9 mouse cellular contexts compared by ENCODE assay signal in genomic region chr13:56554409-56554808, GRCm38 (mm10). TPM values are rescaled to one million over a fixed set of nuclear protein-coding genes. Genes with fewer than 3 reads are reported as not detected.
A peak's percentile ranks its signal among the peaks of the same experiment; 100 is the strongest.
DNase-seq lines count a peak whose midpoint lies in the region; ATAC-seq and TF ChIP-seq lines count a peak whose summit lies in the region.
"Had no signal": no experiment of that assay in that cellular context is flagged by ENCODE, and none has a peak within 500 bp of the region (broad histone marks: within the 10 kb centered on the region; RNA-seq: fewer than 3 reads in every experiment).

No protein-coding gene starts in this region.

- H3K4me3 ChIP-seq in heart, adult 2 months = no peak overlapping the region
- no peak overlapping the region for H3K4me3 ChIP-seq in hindbrain, embryonic 16.5 days (ENCODE audit: low read length)
- H3K4me3 ChIP-seq in midbrain, embryonic 12.5 days = no peak overlapping the region

- peak; percentile 35 for TF ChIP-seq CTCF in heart, adult 2 months (IDR thresholded peaks at IDR 0.05)

- ATAC-seq in hindbrain, embryonic 16.5 days = peak; percentile 76; the same call in 1 of the 2 replicates
- ATAC-seq in midbrain, embryonic 12.5 days (ENCODE audit: low FRiP score, low read depth) = peak; percentile 65

- H3K9me3 ChIP-seq in hindbrain, embryonic 16.5 days (ENCODE audit: control insufficient read depth, low read length) = no peaks in the 10 kb centered on the region
- no peaks in the 10 kb centered on the region for H3K9me3 ChIP-seq in midbrain, embryonic 12.5 days

- no peaks in the 10 kb centered on the region for H3K79me2 ChIP-seq in heart, adult 2 months (replicated peaks; ENCODE audit: control insufficient read depth, insufficient read depth, low read length)

- no peak for TF ChIP-seq POLR2A in heart, adult 2 months (IDR thresholded peaks at IDR 0.05; ENCODE audit: insufficient read depth, low read depth, low read length)

- 46% methylated on average over 2 of the region's 2 CpGs for WGBS in heart, adult 2 months
- WGBS in hindbrain, embryonic 16.5 days = 3% methylated on average over 2 of the region's 2 CpGs
- 0% methylated on average over 2 of the region's 2 CpGs for WGBS in midbrain, embryonic 12.5 days

- TF ChIP-seq EP300 in heart, adult 2 months (IDR thresholded peaks at IDR 0.05; ENCODE audit: insufficient read depth, low read depth, low read length) = no peak

- H3K4me2 ChIP-seq in hindbrain, embryonic 16.5 days (ENCODE audit: low read length) = no peak overlapping the region
- no peak overlapping the region for H3K4me2 ChIP-seq in midbrain, embryonic 12.5 days (replicated peaks)

- DNase-seq in heart, adult 2 months = no peak
- DNase-seq in heart, adult 11 months = no peak
- DNase-seq in CD4-positive, CD25-positive, alpha-beta regulatory T cell, adult 2 months (ENCODE audit: low read depth, low spot score) = peak; percentile 66
- DNase-seq in embryo, embryonic 10.5 days (ENCODE audit: low spot score) = peak; percentile 85
- DNase-seq in thymus, postnatal 14 days = peak; percentile 64
- no peak for DNase-seq in spleen, postnatal 36 days (ENCODE audit: low spot score in 2 of 2)

- H3K9ac ChIP-seq in heart, adult 2 months (ENCODE audit: low read depth, low read length) = no peak overlapping the region
- H3K9ac ChIP-seq in hindbrain, embryonic 16.5 days (ENCODE audit: low read depth, low read length) = no peak overlapping the region
- no peak overlapping the region for H3K9ac ChIP-seq in midbrain, embryonic 12.5 days (replicated peaks)

- intact Hi-C loops in heart, adult 2 months (cut with DNase I) = loop anchor here (2.0 kb wide), 1 partner anchor 180 kb away; no protein-coding TSS in a partner anchor

- H3K36me3 ChIP-seq in heart, adult 2 months (ENCODE audit: control insufficient read depth, insufficient read depth, low read length) = no peaks in the 10 kb centered on the region
- no peaks in the 10 kb centered on the region for H3K36me3 ChIP-seq in hindbrain, embryonic 16.5 days (ENCODE audit: control insufficient read depth, insufficient read depth, low read length)
- H3K36me3 ChIP-seq in midbrain, embryonic 12.5 days = no peaks in the 10 kb centered on the region

- peaks cover 3% of the 10 kb centered on the region for H3K4me1 ChIP-seq in heart, adult 2 months (ENCODE audit: control insufficient read depth, insufficient read depth, low read length)
- no peaks in the 10 kb centered on the region for H3K4me1 ChIP-seq in hindbrain, embryonic 16.5 days (ENCODE audit: control insufficient read depth, insufficient read depth, low read depth, low read length)
- peaks cover 13% of the 10 kb centered on the region for H3K4me1 ChIP-seq in midbrain, embryonic 12.5 days

- no peak overlapping the region for H3K27ac ChIP-seq in heart, adult 2 months
- H3K27ac ChIP-seq in hindbrain, embryonic 16.5 days (ENCODE audit: low read depth, low read length) = no peak overlapping the region
- no peak overlapping the region for H3K27ac ChIP-seq in midbrain, embryonic 12.5 days (replicated peaks)

- H3K27me3 ChIP-seq in heart, adult 2 months (ENCODE audit: control insufficient read depth, insufficient read depth, low read length) = no peaks in the 10 kb centered on the region
- no peaks in the 10 kb centered on the region for H3K27me3 ChIP-seq in hindbrain, embryonic 16.5 days (replicated peaks; ENCODE audit: control insufficient read depth, insufficient read depth, low read length)
- H3K27me3 ChIP-seq in midbrain, embryonic 12.5 days = no peaks in the 10 kb centered on the region

RNA-seq across cellular contexts. Expression of gene Lect2, which starts 6.1 kb away (rescaled TPM):
- total RNA-seq in heart, adult 2 months (2021) = not detected
- polyA plus RNA-seq in heart, adult 2 months (2012; rRNA removed) = not detected in 2 replicates
- polyA plus RNA-seq in hindbrain, embryonic 16.5 days (2015; fragmentation: Nextera tagmentation; extraction: Ambion mirVana) = not detected in 2 replicates
- not detected in 2 replicates for polyA plus RNA-seq in midbrain, embryonic 12.5 days (2016; fragmentation: Nextera tagmentation; extraction: Ambion mirVana)
- total RNA-seq: layer of hippocampus, postnatal 14 days had no signal

RNA-seq across cellular contexts. Expression of gene Fbxl21, which starts 32.1 kb away (rescaled TPM):
- under 1 TPM; 0.68 to 0.97 TPM for total RNA-seq in heart, adult 2 months (2021)
- polyA plus RNA-seq in heart, adult 2 months (2012; rRNA removed) = 0.29 and 0.31 TPM in 2 replicates
- 2.9 and 4.6 TPM in 2 replicates for polyA plus RNA-seq in hindbrain, embryonic 16.5 days (2015; fragmentation: Nextera tagmentation; extraction: Ambion mirVana)
- polyA plus RNA-seq in midbrain, embryonic 12.5 days (2016; fragmentation: Nextera tagmentation; extraction: Ambion mirVana) = 2.4 TPM in 2 replicates

RNA-seq across cellular contexts. Expression of gene Tgfbi, which starts 54.9 kb away (rescaled TPM):
- total RNA-seq in heart, adult 2 months (2021) = 10 to 100 TPM; 19.7 to 20.9 TPM
- 22.1 and 22.2 TPM in 2 replicates for polyA plus RNA-seq in heart, adult 2 months (2012; rRNA removed)
- polyA plus RNA-seq in hindbrain, embryonic 16.5 days (2015; fragmentation: Nextera tagmentation; extraction: Ambion mirVana) = 6.3 and 7.9 TPM in 2 replicates
- polyA plus RNA-seq in midbrain, embryonic 12.5 days (2016; fragmentation: Nextera tagmentation; extraction: Ambion mirVana) = 15.3 and 27.3 TPM in 2 replicates

Comparison
In these comparisons a context has a peak if more than half of its experiments do, and no peak if none do; other contexts are left out.
1. DNase-seq: peak in CD4-positive, CD25-positive, alpha-beta regulatory T cell, adult 2 months (single experiment), embryo, embryonic 10.5 days (single experiment) and thymus, postnatal 14 days (single experiment); none in heart, adult 2 months (0 of 2), heart, adult 11 months (single experiment) and spleen, postnatal 36 days (0 of 2).